Mouse (Mus musculus) limb, embryonic 10.5 days (tissue): ENCODE results near the gene Vwa8. TPM values are rescaled to one million over a fixed set of nuclear protein-coding genes. Genes with fewer than 3 reads are reported as not detected.
A peak's percentile ranks its signal among the peaks of the same experiment; 100 is the strongest.

Source experiments
- DNase-seq: peaks from one replicate; pipeline ENCODE4 v3.0.0-alpha.2; 2017; ENCODE audit warnings: low spot score
- H3K27ac ChIP-seq: fragments of 300-500 bp; sonication (generic); 2 replicates; pipeline ENCODE4 v1.5.1; 2016; ENCODE audit warnings: mild to moderate bottlenecking
- H3K27me3 ChIP-seq: fragments of 300-500 bp; sonication (generic); 2 replicates; pipeline ENCODE4 v1.6.1; 2016; ENCODE audit warnings: low read depth, mild to moderate bottlenecking; ENCODE audit not compliant: poor library complexity, severe bottlenecking
- H3K36me3 ChIP-seq: fragments of 300-500 bp; sonication (generic); 2 replicates; pipeline ENCODE4 v1.6.1; 2016; ENCODE audit warnings: mild to moderate bottlenecking, moderate library complexity
- H3K4me1 ChIP-seq: fragments of 300-500 bp; sonication (generic); 2 replicates; pipeline ENCODE4 v1.6.1; 2016
- H3K4me3 ChIP-seq: fragments of 300-500 bp; sonication (generic); 2 replicates; pipeline ENCODE4 v1.5.1; 2016; ENCODE audit warnings: mild to moderate bottlenecking, moderate library complexity
- H3K9me3 ChIP-seq: fragments of 300-500 bp; sonication (generic); replicated peaks from 2 replicates; pipeline ENCODE4 v1.6.1; 2016; ENCODE audit warnings: mild to moderate bottlenecking
- WGBS: fragments of 180-500 bp; shearing (Covaris S2); methylation state at CpG from one replicate; pipeline ENCODE4 v1.1.7; 2016; 5-methylcytosine and 5-hydroxymethylcytosine counted together
- polyA plus RNA-seq: library from polyadenylated mRNA; unstranded; fragments of >200 nt; fragmentation: Nextera tagmentation; extraction: Ambion mirVana; gene quantifications from 2 replicates; pipeline ENCODE4 v1.2.1, GENCODE M21; 2016

The Vwa8 gene
- polyA plus RNA-seq, 1 experiment from 2014 or later, result 8.3 TPM

- Histone ChIP-seq H3K36me3 (no peaks in the 10 kb centered on the region), H3K9me3 (no peaks in the 10 kb centered on the region), H3K4me3 (no peak overlapping the region), H3K27ac (no peak overlapping the region), H3K4me1 (peaks cover 4% of the 10 kb centered on the region), H3K27me3 (no peaks in the 10 kb centered on the region)
- 87% methylated on average over 3 of the region's 3 CpGs for WGBS
- DNase-seq, result no peak
These were observed 180.2 kb downstream of the Vwa8 start for GRCm38 (mm10) chr14:79028996-79029575.

GRCm38 (mm10) chr14:79030715-79031114 lies 181.9 kb downstream of the Vwa8 start:
- Histone ChIP-seq H3K27me3 (no peaks in the 10 kb centered on the region), H3K27ac (no peak overlapping the region), H3K36me3 (no peaks in the 10 kb centered on the region), H3K4me3 (no peak overlapping the region), H3K9me3 (no peaks in the 10 kb centered on the region), H3K4me1 (0 out of 2 replicates have a peak, but pooled peaks cover 3% of the 10 kb centered on the region)
- 93% methylated on average over 3 of the region's 3 CpGs for WGBS
- no peak for DNase-seq

- Histone ChIP-seq H3K36me3 (no peaks in the 10 kb centered on the region), H3K27me3 (no peaks in the 10 kb centered on the region), H3K27ac (no peak overlapping the region), H3K4me1 (0 out of 2 replicates have a peak, but pooled peaks cover 3% of the 10 kb centered on the region), H3K9me3 (no peaks in the 10 kb centered on the region), H3K4me3 (no peak overlapping the region)
- DNase-seq, result no peak
- 92% methylated on average over 8 of the region's 8 CpGs for WGBS
These were observed 182.4 kb downstream of the Vwa8 start for GRCm38 (mm10) chr14:79031230-79031740.

GRCm38 (mm10) chr14:79033396-79033795 lies 184.5 kb downstream of the Vwa8 start:
- H3K9me3 ChIP-seq, result no peaks in the 10 kb centered on the region
- WGBS, result 58% methylated on average over 6 of the region's 6 CpGs
- no peaks in the 10 kb centered on the region for H3K27me3 ChIP-seq
- no peaks in the 10 kb centered on the region for H3K36me3 ChIP-seq
- H3K4me3 ChIP-seq, result no peak overlapping the region
- H3K4me1 ChIP-seq, result 0 out of 2 replicates have a peak, but pooled peaks cover 3% of the 10 kb centered on the region
- no peak for DNase-seq
- no peak overlapping the region for H3K27ac ChIP-seq

GRCm38 (mm10) chr14:79034511-79034913 lies 185.7 kb downstream of the Vwa8 start:
- 0 out of 2 replicates have a peak overlapping the region, but pooled peaks have one; percentile 14 for H3K27ac ChIP-seq
- H3K4me3 ChIP-seq, result no peak overlapping the region
- WGBS, result 77% methylated on average over 9 of the region's 9 CpGs
- no peak for DNase-seq
- H3K36me3 ChIP-seq, result no peaks in the 10 kb centered on the region
- H3K9me3 ChIP-seq, result no peaks in the 10 kb centered on the region
- H3K27me3 ChIP-seq, result no peaks in the 10 kb centered on the region
- 0 out of 2 replicates have a peak, but pooled peaks cover 3% of the 10 kb centered on the region for H3K4me1 ChIP-seq

GRCm38 (mm10) chr14:79035575-79035974 lies 186.7 kb downstream of the Vwa8 start:
- H3K9me3 ChIP-seq, result no peaks in the 10 kb centered on the region
- no peaks in the 10 kb centered on the region for H3K27me3 ChIP-seq
- H3K4me1 ChIP-seq, result 0 out of 2 replicates have a peak, but pooled peaks cover 3% of the 10 kb centered on the region
- no peak overlapping the region for H3K27ac ChIP-seq
- 91% methylated on average over 9 of the region's 9 CpGs for WGBS
- no peak overlapping the region for H3K4me3 ChIP-seq
- no peaks in the 10 kb centered on the region for H3K36me3 ChIP-seq
- DNase-seq, result no peak

GRCm38 (mm10) chr14:79047186-79047585 lies 198.3 kb downstream of the Vwa8 start:
- Histone ChIP-seq H3K4me3 (no peak overlapping the region), H3K36me3 (no peaks in the 10 kb centered on the region; the same call in 1 of the 2 replicates), H3K4me1 (no peaks in the 10 kb centered on the region), H3K27ac (no peak overlapping the region), H3K9me3 (no peaks in the 10 kb centered on the region), H3K27me3 (no peaks in the 10 kb centered on the region)
- WGBS, result 85% methylated on average over 2 of the region's 2 CpGs
- DNase-seq, result no peak

GRCm38 (mm10) chr14:79047956-79048355 lies 199.1 kb downstream of the Vwa8 start:
- WGBS, result 86% methylated on average over 6 of the region's 6 CpGs
- H3K4me3 ChIP-seq, result no peak overlapping the region

GRCm38 (mm10) chr14:79049544-79049943 lies 200.7 kb downstream of the Vwa8 start:
- Histone ChIP-seq H3K9me3 (no peaks in the 10 kb centered on the region), H3K36me3 (no peaks in the 10 kb centered on the region; the same call in 1 of the 2 replicates), H3K4me3 (no peak overlapping the region), H3K4me1 (no peaks in the 10 kb centered on the region), H3K27me3 (no peaks in the 10 kb centered on the region), H3K27ac (no peak overlapping the region)
- 86% methylated on average over 11 of the region's 11 CpGs for WGBS
- no peak for DNase-seq

More at GRCm38 (mm10) chr14:79047956-79048355, 199.1 kb downstream of the Vwa8 start:
- Histone ChIP-seq H3K4me1 (no peaks in the 10 kb centered on the region), H3K9me3 (no peaks in the 10 kb centered on the region), H3K27ac (no peak overlapping the region), H3K27me3 (no peaks in the 10 kb centered on the region), H3K36me3 (no peaks in the 10 kb centered on the region; the same call in 1 of the 2 replicates)
- DNase-seq, result no peak

- no peak overlapping the region for H3K4me3 ChIP-seq
- no peak for DNase-seq
- H3K9me3 ChIP-seq, result no peaks in the 10 kb centered on the region
- no peak overlapping the region for H3K27ac ChIP-seq
- no peaks in the 10 kb centered on the region for H3K27me3 ChIP-seq
- no peaks in the 10 kb centered on the region for H3K4me1 ChIP-seq
- WGBS, result 92% methylated on average over 3 of the region's 3 CpGs
- H3K36me3 ChIP-seq, result no peaks in the 10 kb centered on the region
These were observed 216.8 kb downstream of the Vwa8 start for GRCm38 (mm10) chr14:79065636-79066035.

GRCm38 (mm10) chr14:79069515-79069914 lies 220.7 kb downstream of the Vwa8 start:
- Histone ChIP-seq H3K4me3 (no peak overlapping the region), H3K9me3 (no peaks in the 10 kb centered on the region), H3K27ac (no peak overlapping the region), H3K27me3 (no peaks in the 10 kb centered on the region), H3K4me1 (peaks cover 6% of the 10 kb centered on the region), H3K36me3 (no peaks in the 10 kb centered on the region)
- DNase-seq, result no peak
- whole genome bisulfite sequencing, result 98% methylated on average over 1 of the region's 1 CpGs

- WGBS, result 74% methylated on average over 8 of the region's 8 CpGs
- no peaks in the 10 kb centered on the region for H3K36me3 ChIP-seq
- no peaks in the 10 kb centered on the region for H3K9me3 ChIP-seq
- DNase-seq, result no peak
- H3K4me1 ChIP-seq, result peaks cover 17% of the 10 kb centered on the region
- H3K27me3 ChIP-seq, result no peaks in the 10 kb centered on the region
- no peak overlapping the region for H3K4me3 ChIP-seq
- no peak overlapping the region for H3K27ac ChIP-seq
These were observed 225.9 kb downstream of the Vwa8 start for GRCm38 (mm10) chr14:79074786-79075185.

GRCm38 (mm10) chr14:79076560-79077300 lies 227.9 kb downstream of the Vwa8 start:
- Histone ChIP-seq H3K36me3 (no peaks in the 10 kb centered on the region), H3K27me3 (no peaks in the 10 kb centered on the region), H3K27ac (no peak overlapping the region), H3K4me1 (peaks cover 17% of the 10 kb centered on the region), H3K9me3 (no peaks in the 10 kb centered on the region), H3K4me3 (no peak overlapping the region)
- 80% methylated on average over 9 of the region's 9 CpGs for WGBS
- DNase-seq, result no peak
